Mouse (Mus musculus): ENCODE data around the gene Tacc2. TPM values are rescaled to one million over a fixed set of nuclear protein-coding genes. Genes with fewer than 3 reads are reported as not detected.

Gene Tacc2
- polyA plus RNA-seq, 1 experiment from 2014 or later: 27.5 TPM

GRCm38 (mm10) chr7:130653036-130653555, 75.9 kb downstream of the Tacc2 start:
- Histone ChIP-seq H3K4me1 (replicated peaks; ENCODE audit: insufficient read depth, low read length) (peaks cover 31% of the 10 kb centered on the region), H3K36me3 (ENCODE audit: insufficient read depth, low read length) (no peaks in the 10 kb centered on the region), H3K27me3 (ENCODE audit: insufficient read depth, low read length) (no peaks in the 10 kb centered on the region), H3K4me3 (replicated peaks; ENCODE audit: low read depth, low read length) (no peak overlapping the region), H3K27ac (no peak overlapping the region), H3K9ac (ENCODE audit: low read depth, low read length) (no peak overlapping the region), H3K9me3 (replicated peaks; ENCODE audit: low read length) (no peaks in the 10 kb centered on the region), H3K4me2 (ENCODE audit: low read length) (no peak overlapping the region)
- 70% methylated on average over 6 of the region's 6 CpGs for WGBS
- DNase-seq (ENCODE audit: low spot score) (no peak), ATAC-seq (replicated peaks; ENCODE audit: low FRiP score, low read depth) (no peak)
- TF ChIP-seq CTCF (IDR thresholded peaks at IDR 0.05; ENCODE audit: low read depth): no peak

GRCm38 (mm10) chr7:130654562-130654961, 77.3 kb downstream of the Tacc2 start:
- peaks cover 26% of the 10 kb centered on the region for H3K4me1 ChIP-seq (replicated peaks; ENCODE audit: insufficient read depth, low read length)
- ATAC-seq (replicated peaks; ENCODE audit: low FRiP score, low read depth): no peak
- H3K4me2 ChIP-seq (ENCODE audit: low read length): no peak overlapping the region
- H3K27me3 ChIP-seq (ENCODE audit: insufficient read depth, low read length): no peaks in the 10 kb centered on the region
- peak; percentile 61 for DNase-seq (ENCODE audit: low spot score)
- H3K4me3 ChIP-seq (replicated peaks; ENCODE audit: low read depth, low read length): no peak overlapping the region
- no peaks in the 10 kb centered on the region for H3K9me3 ChIP-seq (replicated peaks; ENCODE audit: low read length)
- H3K36me3 ChIP-seq (ENCODE audit: insufficient read depth, low read length): no peaks in the 10 kb centered on the region
- no peak overlapping the region for H3K9ac ChIP-seq (ENCODE audit: low read depth, low read length)
- peak overlapping the region; percentile 47; the same call in 1 of the 2 replicates for H3K27ac ChIP-seq
- WGBS: 18% methylated on average over 2 of the region's 2 CpGs
- TF ChIP-seq CTCF (IDR thresholded peaks at IDR 0.05; ENCODE audit: low read depth): no peak

DNA sequence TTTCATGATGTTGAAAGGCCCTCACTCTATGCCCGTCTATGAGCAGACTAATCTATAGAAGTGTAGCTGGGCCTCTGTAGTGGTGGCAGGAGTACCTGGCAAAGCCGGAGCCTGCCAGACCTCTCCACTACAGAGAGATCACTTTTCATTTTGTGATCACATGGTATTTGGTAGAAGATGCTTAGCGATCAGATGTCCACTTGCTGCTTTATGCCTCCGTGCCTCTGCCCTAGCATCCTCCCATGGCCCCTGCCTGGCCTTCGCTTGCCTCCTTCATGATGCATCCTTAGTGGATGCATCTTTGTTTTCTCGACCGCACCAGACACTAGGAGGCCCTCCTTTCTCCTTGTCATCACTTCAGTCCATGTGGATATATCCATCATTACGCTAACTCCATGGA, 79.7 kb downstream of the Tacc2 start:
- 75% methylated on average over 8 of the region's 8 CpGs for WGBS

DNA sequence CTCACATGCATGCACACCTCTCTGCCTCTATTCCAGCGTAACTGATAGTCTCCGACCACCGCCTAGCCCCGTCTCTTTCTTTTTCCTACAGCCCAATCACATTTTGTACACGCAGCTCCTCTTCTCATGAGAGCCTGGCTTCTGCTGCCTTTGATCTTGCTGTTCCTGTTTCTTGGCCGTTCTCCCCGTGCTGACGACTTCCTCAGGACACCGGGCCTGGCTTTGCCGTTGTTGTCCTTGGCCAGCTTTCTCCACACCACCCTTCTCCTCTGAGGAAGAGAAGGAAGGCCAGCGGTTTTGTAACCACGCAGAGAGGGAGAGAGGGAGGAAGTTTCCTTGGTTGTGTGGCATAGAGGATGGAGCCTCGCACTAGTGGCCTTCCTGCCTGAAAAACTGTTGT, 80.5 kb downstream of the Tacc2 start:
- Histone ChIP-seq H3K9ac (ENCODE audit: low read depth, low read length) (no peak overlapping the region), H3K36me3 (ENCODE audit: insufficient read depth, low read length) (no peaks in the 10 kb centered on the region), H3K9me3 (replicated peaks; ENCODE audit: low read length) (no peaks in the 10 kb centered on the region), H3K4me2 (ENCODE audit: low read length) (no peak overlapping the region), H3K4me3 (replicated peaks; ENCODE audit: low read depth, low read length) (no peak overlapping the region), H3K4me1 (replicated peaks; ENCODE audit: insufficient read depth, low read length) (peaks cover 26% of the 10 kb centered on the region), H3K27ac (no peak overlapping the region), H3K27me3 (ENCODE audit: insufficient read depth, low read length) (no peaks in the 10 kb centered on the region)
- TF ChIP-seq CTCF (IDR thresholded peaks at IDR 0.05; ENCODE audit: low read depth): no peak
- DNase-seq (ENCODE audit: low spot score): no peak
- no peak for ATAC-seq (replicated peaks; ENCODE audit: low FRiP score, low read depth)
- WGBS: 52% methylated on average over 13 of the region's 13 CpGs

More for the DNA sequence above, 79.7 kb downstream of the Tacc2 start:
- Histone ChIP-seq H3K36me3 (ENCODE audit: insufficient read depth, low read length) (no peaks in the 10 kb centered on the region), H3K27me3 (ENCODE audit: insufficient read depth, low read length) (no peaks in the 10 kb centered on the region), H3K9me3 (replicated peaks; ENCODE audit: low read length) (no peaks in the 10 kb centered on the region), H3K4me3 (replicated peaks; ENCODE audit: low read depth, low read length) (no peak overlapping the region), H3K4me1 (replicated peaks; ENCODE audit: insufficient read depth, low read length) (peaks cover 26% of the 10 kb centered on the region), H3K9ac (ENCODE audit: low read depth, low read length) (no peak overlapping the region), H3K4me2 (ENCODE audit: low read length) (no peak overlapping the region), H3K27ac (no peak overlapping the region)
- DNase-seq (ENCODE audit: low spot score) (no peak), ATAC-seq (replicated peaks; ENCODE audit: low FRiP score, low read depth) (no peak)
- TF ChIP-seq CTCF (IDR thresholded peaks at IDR 0.05; ENCODE audit: low read depth): no peak

DNA sequence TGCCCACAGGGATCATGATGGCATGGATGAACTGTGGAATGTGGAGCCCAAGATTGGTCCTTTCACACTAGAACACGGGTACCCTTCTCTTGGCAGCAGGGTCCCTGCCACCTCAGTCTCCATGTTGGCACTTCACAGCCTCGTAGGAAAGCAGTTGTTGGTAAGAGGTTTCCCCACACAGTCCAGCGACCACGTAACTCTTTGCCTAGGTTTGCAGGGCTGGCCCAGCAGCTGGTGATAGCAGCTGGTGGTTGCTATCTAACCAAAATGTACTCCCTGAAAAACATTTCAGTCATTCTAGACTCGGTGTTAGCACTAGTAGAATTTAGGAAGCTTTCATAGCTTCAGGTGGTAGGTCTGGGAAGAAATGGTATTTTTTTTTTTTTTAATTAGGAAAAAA, 81.9 kb downstream of the Tacc2 start:
- no peaks in the 10 kb centered on the region for H3K27me3 ChIP-seq (ENCODE audit: insufficient read depth, low read length)
- no peak for TF ChIP-seq CTCF (IDR thresholded peaks at IDR 0.05; ENCODE audit: low read depth)
- H3K4me2 ChIP-seq (ENCODE audit: low read length): no peak overlapping the region
- ATAC-seq (replicated peaks; ENCODE audit: low FRiP score, low read depth): no peak
- no peak for DNase-seq (ENCODE audit: low spot score)
- no peaks in the 10 kb centered on the region for H3K36me3 ChIP-seq (ENCODE audit: insufficient read depth, low read length)
- no peak overlapping the region for H3K27ac ChIP-seq
- H3K4me3 ChIP-seq (replicated peaks; ENCODE audit: low read depth, low read length): no peak overlapping the region
- no peaks in the 10 kb centered on the region for H3K9me3 ChIP-seq (replicated peaks; ENCODE audit: low read length)
- H3K9ac ChIP-seq (ENCODE audit: low read depth, low read length): no peak overlapping the region
- WGBS: 86% methylated on average over 5 of the region's 5 CpGs
- peaks cover 19% of the 10 kb centered on the region for H3K4me1 ChIP-seq (replicated peaks; ENCODE audit: insufficient read depth, low read length)

- WGBS: 58% methylated on average over 5 of the region's 5 CpGs
- peak; percentile 57 for DNase-seq (ENCODE audit: low spot score)
- Histone ChIP-seq H3K4me3 (replicated peaks; ENCODE audit: low read depth, low read length) (no peak overlapping the region), H3K9me3 (replicated peaks; ENCODE audit: low read length) (no peaks in the 10 kb centered on the region), H3K36me3 (ENCODE audit: insufficient read depth, low read length) (0 out of 2 replicates have a peak, but pooled peaks cover 3% of the 10 kb centered on the region), H3K4me2 (ENCODE audit: low read length) (no peak overlapping the region), H3K9ac (ENCODE audit: low read depth, low read length) (no peak overlapping the region), H3K4me1 (replicated peaks; ENCODE audit: insufficient read depth, low read length) (peaks cover 3% of the 10 kb centered on the region), H3K27ac (peak overlapping the region; percentile 43; the same call in 1 of the 2 replicates), H3K27me3 (ENCODE audit: insufficient read depth, low read length) (no peaks in the 10 kb centered on the region)
- 0 out of 2 replicates have a peak, but pooled peaks have one; percentile 41 for ATAC-seq (replicated peaks; ENCODE audit: low FRiP score, low read depth)
- TF ChIP-seq CTCF (IDR thresholded peaks at IDR 0.05; ENCODE audit: low read depth): no peak
These were observed 85.0 kb downstream of the Tacc2 start for GRCm38 (mm10) chr7:130662250-130662649.

DNA sequence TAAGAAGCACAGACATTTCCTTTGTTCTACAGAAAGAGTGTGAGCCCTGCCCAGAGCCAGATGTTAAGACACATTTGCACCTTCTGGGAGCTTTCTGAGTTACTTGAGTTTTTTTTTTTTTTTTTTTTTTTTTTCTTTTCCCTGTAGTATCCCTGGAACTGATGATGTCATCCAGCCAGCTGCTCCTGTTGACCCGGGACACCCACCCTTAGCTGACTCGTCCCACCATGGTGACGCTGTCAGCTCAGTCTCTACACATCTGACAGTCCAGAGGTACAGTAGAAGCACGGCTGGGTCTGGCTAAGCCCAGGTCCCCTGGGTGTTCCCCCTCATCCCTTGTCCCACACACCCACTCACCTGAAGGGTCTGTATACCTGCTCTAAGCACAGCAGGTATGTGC, 85.6 kb downstream of the Tacc2 start:
- Histone ChIP-seq H3K27me3 (ENCODE audit: insufficient read depth, low read length) (no peaks in the 10 kb centered on the region), H3K36me3 (ENCODE audit: insufficient read depth, low read length) (0 out of 2 replicates have a peak, but pooled peaks cover 3% of the 10 kb centered on the region), H3K4me2 (ENCODE audit: low read length) (no peak overlapping the region), H3K9me3 (replicated peaks; ENCODE audit: low read length) (no peaks in the 10 kb centered on the region), H3K4me1 (replicated peaks; ENCODE audit: insufficient read depth, low read length) (peaks cover 2% of the 10 kb centered on the region), H3K4me3 (replicated peaks; ENCODE audit: low read depth, low read length) (no peak overlapping the region), H3K27ac (no peak overlapping the region), H3K9ac (ENCODE audit: low read depth, low read length) (no peak overlapping the region)
- WGBS: 58% methylated on average over 4 of the region's 4 CpGs
- TF ChIP-seq CTCF (IDR thresholded peaks at IDR 0.05; ENCODE audit: low read depth): no peak
- ATAC-seq (replicated peaks; ENCODE audit: low FRiP score, low read depth) (no peak), DNase-seq (ENCODE audit: low spot score) (no peak)

Data from kidney, postnatal 0 days (tissue).